Mouse (Mus musculus): Measurements from ENCODE around the gene Heyl. TPM values are rescaled to one million over a fixed set of nuclear protein-coding genes. Genes with fewer than 3 reads are reported as not detected.

Heyl gene
- polyA plus RNA-seq, 1 experiment from 2014 or later: 0.78 TPM

GRCm38 (mm10) chr4:123295516-123296147, 62.3 kb downstream of the Heyl start:
- TF ChIP-seq EP300 (IDR thresholded peaks at IDR 0.05; ENCODE audit: low read depth): no peak
- no peak overlapping the region for H3K9ac ChIP-seq (replicated peaks)
- no peak overlapping the region for H3K4me2 ChIP-seq (ENCODE audit: low read depth, low read length)
- no peak overlapping the region for H3K4me3 ChIP-seq (ENCODE audit: low read depth, low read length)
- H3K4me1 ChIP-seq (ENCODE audit: insufficient read depth): no peaks in the 10 kb centered on the region
- WGBS (ENCODE audit: insufficient replicate concordance): 90% methylated on average over 21 of the region's 21 CpGs
- H3K27ac ChIP-seq (ENCODE audit: low read depth): no peak overlapping the region
- ATAC-seq (no peak), DNase-seq (no peak)
- peaks cover 93% of the 10 kb centered on the region for H3K36me3 ChIP-seq (replicated peaks; ENCODE audit: insufficient read depth, low read length)
- no peaks in the 10 kb centered on the region for H3K9me3 ChIP-seq (ENCODE audit: low read length)
- H3K27me3 ChIP-seq (ENCODE audit: insufficient read depth, low read length): no peaks in the 10 kb centered on the region

- no peaks in the 10 kb centered on the region for H3K27me3 ChIP-seq (ENCODE audit: insufficient read depth, low read length)
- H3K27ac ChIP-seq (ENCODE audit: low read depth): no peak overlapping the region
- H3K4me3 ChIP-seq (ENCODE audit: low read depth, low read length): no peak overlapping the region
- peaks cover 91% of the 10 kb centered on the region for H3K36me3 ChIP-seq (replicated peaks; ENCODE audit: insufficient read depth, low read length)
- no peak overlapping the region for H3K9ac ChIP-seq (replicated peaks)
- TF ChIP-seq CTCF (IDR thresholded peaks at IDR 0.05; ENCODE audit: low read depth) (no peak), EP300 (IDR thresholded peaks at IDR 0.05; ENCODE audit: low read depth) (no peak)
- no peak overlapping the region for H3K4me2 ChIP-seq (ENCODE audit: low read depth, low read length)
- ATAC-seq (no peak), DNase-seq (no peak)
- H3K4me1 ChIP-seq (ENCODE audit: insufficient read depth): no peaks in the 10 kb centered on the region
- 84% methylated on average over 5 of the region's 5 CpGs for WGBS (ENCODE audit: insufficient replicate concordance)
- H3K9me3 ChIP-seq (ENCODE audit: low read length): no peaks in the 10 kb centered on the region
Observed at GRCm38 (mm10) chr4:123296148-123296534, 62.8 kb downstream of the Heyl start.

GRCm38 (mm10) chr4:123297195-123297960, 64.0 kb downstream of the Heyl start:
- no peaks in the 10 kb centered on the region for H3K4me1 ChIP-seq (ENCODE audit: insufficient read depth)
- no peak for ATAC-seq
- TF ChIP-seq EP300 (IDR thresholded peaks at IDR 0.05; ENCODE audit: low read depth) (no peak), CTCF (IDR thresholded peaks at IDR 0.05; ENCODE audit: low read depth) (no peak)
- H3K4me3 ChIP-seq (ENCODE audit: low read depth, low read length): no peak overlapping the region
- peaks cover 86% of the 10 kb centered on the region for H3K36me3 ChIP-seq (replicated peaks; ENCODE audit: insufficient read depth, low read length)
- H3K27me3 ChIP-seq (ENCODE audit: insufficient read depth, low read length): no peaks in the 10 kb centered on the region
- H3K4me2 ChIP-seq (ENCODE audit: low read depth, low read length): no peak overlapping the region
- WGBS (ENCODE audit: insufficient replicate concordance): 92% methylated on average over 21 of the region's 22 CpGs
- no peaks in the 10 kb centered on the region for H3K9me3 ChIP-seq (ENCODE audit: low read length)
- DNase-seq: no peak
- H3K27ac ChIP-seq (ENCODE audit: low read depth): no peak overlapping the region
- H3K9ac ChIP-seq (replicated peaks): no peak overlapping the region

- H3K9me3 ChIP-seq (ENCODE audit: low read length): no peaks in the 10 kb centered on the region
- no peak for ATAC-seq
- DNase-seq: no peak
- no peaks in the 10 kb centered on the region for H3K4me1 ChIP-seq (ENCODE audit: insufficient read depth)
- TF ChIP-seq EP300 (IDR thresholded peaks at IDR 0.05; ENCODE audit: low read depth) (no peak), CTCF (IDR thresholded peaks at IDR 0.05; ENCODE audit: low read depth) (no peak)
- H3K27ac ChIP-seq (ENCODE audit: low read depth): no peak overlapping the region
- peaks cover 86% of the 10 kb centered on the region for H3K36me3 ChIP-seq (replicated peaks; ENCODE audit: insufficient read depth, low read length)
- H3K27me3 ChIP-seq (ENCODE audit: insufficient read depth, low read length): no peaks in the 10 kb centered on the region
- WGBS (ENCODE audit: insufficient replicate concordance): 82% methylated on average over 4 of the region's 4 CpGs
- no peak overlapping the region for H3K4me3 ChIP-seq (ENCODE audit: low read depth, low read length)
- no peak overlapping the region for H3K9ac ChIP-seq (replicated peaks)
- no peak overlapping the region for H3K4me2 ChIP-seq (ENCODE audit: low read depth, low read length)
Observed at GRCm38 (mm10) chr4:123298226-123298625, 64.9 kb downstream of the Heyl start.

- no peak for ATAC-seq
- no peak overlapping the region for H3K27ac ChIP-seq (ENCODE audit: low read depth)
- no peaks in the 10 kb centered on the region for H3K4me1 ChIP-seq (ENCODE audit: insufficient read depth)
- no peak for DNase-seq
- H3K4me3 ChIP-seq (ENCODE audit: low read depth, low read length): no peak overlapping the region
- peaks cover 3% of the 10 kb centered on the region; the same call in 1 of the 2 replicates for H3K9me3 ChIP-seq (ENCODE audit: low read length)
- WGBS (ENCODE audit: insufficient replicate concordance): 92% methylated on average over 11 of the region's 11 CpGs
- no peaks in the 10 kb centered on the region for H3K27me3 ChIP-seq (ENCODE audit: insufficient read depth, low read length)
- no peak overlapping the region for H3K9ac ChIP-seq (replicated peaks)
- TF ChIP-seq CTCF (IDR thresholded peaks at IDR 0.05; ENCODE audit: low read depth) (no peak), EP300 (IDR thresholded peaks at IDR 0.05; ENCODE audit: low read depth) (no peak)
- no peak overlapping the region for H3K4me2 ChIP-seq (ENCODE audit: low read depth, low read length)
- peaks cover 85% of the 10 kb centered on the region for H3K36me3 ChIP-seq (replicated peaks; ENCODE audit: insufficient read depth, low read length)
Observed at GRCm38 (mm10) chr4:123298980-123299670, 65.8 kb downstream of the Heyl start.

Other genes starting within 250 kb of the Heyl start
- gene Mycl, start 237.9 kb upstream of the Heyl start, polyA plus RNA-seq (2015; fragmentation: Nextera tagmentation; extraction: Ambion mirVana): 1.2 and 1.5 TPM in 2 replicates
- gene Trit1, start 217.0 kb upstream of the Heyl start, polyA plus RNA-seq (2015; fragmentation: Nextera tagmentation; extraction: Ambion mirVana): 7.1 and 7.5 TPM in 2 replicates
- gene Bmp8b, start 128.4 kb upstream of the Heyl start, polyA plus RNA-seq (2015; fragmentation: Nextera tagmentation; extraction: Ambion mirVana): 0.07 and 0.09 TPM in 2 replicates
- gene Oxct2b, start 117.3 kb upstream of the Heyl start, polyA plus RNA-seq (2015; fragmentation: Nextera tagmentation; extraction: Ambion mirVana): not detected in 2 replicates
- gene Ppie, start 93.6 kb upstream of the Heyl start, polyA plus RNA-seq (2015; fragmentation: Nextera tagmentation; extraction: Ambion mirVana): 25.4 and 26.6 TPM in 2 replicates
- gene Hpcal4, start 50.3 kb upstream of the Heyl start, polyA plus RNA-seq (2015; fragmentation: Nextera tagmentation; extraction: Ambion mirVana): not detected in 2 replicates
- gene Nt5c1a, start 32.1 kb upstream of the Heyl start, polyA plus RNA-seq (2015; fragmentation: Nextera tagmentation; extraction: Ambion mirVana): not detected in 2 replicates
- 31.5 and 33.2 TPM in 2 replicates for gene Pabpc4, start 28.8 kb downstream of the Heyl start, polyA plus RNA-seq (2015; fragmentation: Nextera tagmentation; extraction: Ambion mirVana)
- not detected in 2 replicates for gene Oxct2a, start 90.1 kb downstream of the Heyl start, polyA plus RNA-seq (2015; fragmentation: Nextera tagmentation; extraction: Ambion mirVana)
- 0.11 and 0.21 TPM in 2 replicates for gene Bmp8a, start 109.7 kb downstream of the Heyl start, polyA plus RNA-seq (2015; fragmentation: Nextera tagmentation; extraction: Ambion mirVana)